Mouse (Mus musculus) brain, embryonic 14.5 days (tissue): ENCODE measurements at regions not wholly inside any gene's neighbourhood (a gene's known extent, or its start where the extent isn't known, plus 50 kb on each side); places are given as distances from the start of the nearest gene placed in this dataset.

Source experiments
- CTCF ChIP-seq: fragments of 200-500 bp; IDR thresholded peaks from 2 replicates; pipeline ENCODE4 v1.5.1; 2012; ENCODE audit warnings: inconsistent platforms, mild to moderate bottlenecking, moderate library complexity, borderline replicate concordance; ENCODE audit not compliant: insufficient read depth, insufficient read length; ENCODE audit errors: extremely low read depth
- POLR2A ChIP-seq: fragments of 200-500 bp; IDR thresholded peaks from 2 replicates; pipeline ENCODE4 v1.6.1; 2012; ENCODE audit warnings: mild to moderate bottlenecking, inconsistent platforms, borderline replicate concordance; ENCODE audit not compliant: poor library complexity, insufficient read depth, insufficient read length, severe bottlenecking; ENCODE audit errors: extremely low read depth

DNA sequence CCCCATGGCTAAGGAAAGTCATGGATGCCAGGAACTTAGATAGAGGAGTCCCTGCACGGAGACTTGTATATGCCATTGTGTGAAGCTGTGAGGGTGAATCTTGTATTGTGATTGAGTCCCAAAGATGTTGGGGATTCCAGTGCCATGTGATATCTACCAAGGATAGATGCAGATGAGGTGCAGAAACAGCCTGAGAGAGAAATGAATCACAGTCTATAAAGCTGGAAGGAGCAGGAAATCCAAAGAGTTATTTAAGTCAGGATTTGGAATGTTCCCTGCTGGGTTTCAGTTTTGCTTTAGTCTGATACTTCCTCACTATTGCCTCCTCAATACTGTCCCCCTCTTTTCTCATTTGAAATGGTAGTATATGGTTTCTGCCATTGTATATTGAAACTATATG is 186.8 kb downstream of the Plod2 start:
- TF ChIP-seq POLR2A (no peak), CTCF (no peak)
